Mouse (Mus musculus) lung, postnatal 0 days (tissue): ENCODE measurements around the gene Gtf2e1.

Experiments
- CTCF ChIP-seq: IDR thresholded peaks from 2 replicates; pipeline ENCODE4 v1.5.1; 2016; ENCODE audit warnings: antibody characterized with exemption, mild to moderate bottlenecking
- EP300 ChIP-seq: IDR thresholded peaks from 2 replicates; pipeline ENCODE4 v1.6.1; 2016; ENCODE audit warnings: antibody characterized with exemption, mild to moderate bottlenecking, control low read depth

GRCm38 (mm10) chr16:37516376-37516993 is 23.1 kb downstream of the Gtf2e1 start:
- TF ChIP-seq CTCF, result no peak
- no peak for TF ChIP-seq EP300
